In the genomic region with DNA sequence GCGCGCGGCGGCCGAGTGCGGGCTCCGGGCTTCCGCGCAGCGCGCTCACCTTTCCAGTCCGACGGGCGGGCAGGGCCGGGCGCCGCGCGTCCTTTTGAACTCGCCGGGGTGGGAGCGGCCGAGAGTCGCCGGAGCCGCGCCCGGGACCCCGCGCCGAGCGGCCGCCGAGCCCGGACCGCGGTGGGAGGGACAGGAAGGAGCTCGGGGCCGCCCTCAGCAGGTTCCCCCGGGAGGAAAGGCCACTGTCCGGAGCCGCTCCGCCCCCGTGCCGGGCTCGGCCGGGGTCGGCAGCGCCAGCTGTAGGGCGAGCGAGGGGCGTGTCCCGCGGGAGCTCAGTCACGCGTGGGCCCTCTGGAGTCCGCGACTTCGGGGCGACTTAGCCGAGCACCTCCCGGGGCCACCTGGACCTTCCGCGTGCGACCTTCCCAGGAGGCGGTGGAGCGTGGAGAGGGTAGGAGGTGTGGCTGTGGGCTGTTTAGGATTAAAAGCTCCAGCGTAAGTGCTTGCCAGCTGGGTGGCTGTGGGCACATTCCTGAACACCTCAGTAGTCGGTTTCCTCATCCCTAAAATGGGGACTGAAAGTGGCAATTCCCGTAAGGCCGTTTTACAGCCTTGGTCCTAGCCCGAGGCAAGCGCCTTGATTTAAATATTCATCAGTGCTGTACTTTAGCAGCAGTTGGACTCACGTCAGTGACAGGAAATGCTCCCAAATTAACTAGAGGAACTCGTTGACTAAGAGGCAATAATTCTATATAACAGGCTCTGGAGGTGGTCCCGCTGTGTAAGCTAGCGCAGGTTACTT, we compare ENCODE assay signal across 8 mouse cellular contexts. TPM values are rescaled to one million over a fixed set of nuclear protein-coding genes. Genes with fewer than 3 reads are reported as not detected.
DNase-seq lines count a peak whose midpoint lies in the region; ATAC-seq lines count a peak whose summit lies in the region.

A gene (minus strand): TSS at position 241 of the 802 bp plus-strand sequence.

- intact Hi-C loops in left cerebral cortex, postnatal 4 days (cut with DNase I): no loop called here

- under 1% methylated on average over 75 of the region's 77 CpGs for WGBS in liver, embryonic 13.5 days (ENCODE audit: insufficient replicate concordance)

- peak; percentile 47 for ATAC-seq in liver, embryonic 13.5 days (ENCODE audit: low read depth)

- H3K4me1 ChIP-seq in liver, embryonic 13.5 days (replicated peaks): peaks cover 38% of the 10 kb centered on the region

- H3K4me2 ChIP-seq in liver, embryonic 13.5 days: peak within 1 kb of the TSS; percentile 76

- H3K9ac ChIP-seq in liver, embryonic 13.5 days: peak within 1 kb of the TSS; percentile 59

- H3K9me3 ChIP-seq in liver, embryonic 13.5 days (replicated peaks): no peaks in the 10 kb centered on the region

- H3K4me3 ChIP-seq in liver, embryonic 13.5 days (replicated peaks): peak within 1 kb of the TSS; percentile 62

- peaks cover 60% of the 10 kb centered on the region for H3K27me3 ChIP-seq in liver, embryonic 13.5 days

- peak; percentile 41 to 46 for DNase-seq in B cell, adult 2 months
- DNase-seq in adrenal gland, adult 18-20 months (ENCODE audit: low spot score in 2 of 2): peak; percentile 58 to 67
- peak; percentile 58 for DNase-seq in forelimb bud, embryonic 11.5 days (ENCODE audit: low read depth, low spot score)
- peak; percentile 66 for DNase-seq in induced T-regulatory cell, adult 2 months (ENCODE audit: low read depth)
- no peak for DNase-seq in liver, embryonic 13.5 days
- peak; percentile 49 for DNase-seq in neural tube, embryonic 10.5 days (ENCODE audit: extremely low spot score, low spot score)
- DNase-seq in left cerebral cortex, postnatal 4 days: no peak
- no peak for DNase-seq in right cerebral cortex, postnatal 10 days (ENCODE audit: low spot score in 2 of 2)

- no peak within 1 kb of the TSS for H3K27ac ChIP-seq in liver, embryonic 13.5 days

- H3K36me3 ChIP-seq in liver, embryonic 13.5 days: peaks cover 7% of the 10 kb centered on the region; the same call in 1 of the 2 replicates

RNA-seq across cellular contexts. Expression of the gene that starts here (rescaled TPM):
- 10 to 100 TPM; 41.3 to 51.6 TPM for total RNA-seq in adrenal gland, adult 18-20 months (2021)
- polyA plus RNA-seq in liver, embryonic 13.5 days (2015; fragmentation: Nextera tagmentation; extraction: Ambion mirVana): 7.7 and 7.9 TPM in 2 replicates
- total RNA-seq in left cerebral cortex, postnatal 4 days (2021): 1 to 10 TPM; 2.4 to 3.2 TPM

Comparison
In these comparisons a context has a peak if more than half of its experiments do, and no peak if none do; other contexts are left out.
1. RNA of the gene that starts here (total RNA-seq): 41.3 to 51.6 TPM in adrenal gland, adult 18-20 months; 2.4 to 3.2 TPM in left cerebral cortex, postnatal 4 days; every median in the first group is over 10 times any median in the second.
2. DNase-seq: peak in B cell, adult 2 months (2 of 2), adrenal gland, adult 18-20 months (2 of 2), forelimb bud, embryonic 11.5 days (single experiment), induced T-regulatory cell, adult 2 months (single experiment) and neural tube, embryonic 10.5 days (single experiment); none in liver, embryonic 13.5 days (single experiment), left cerebral cortex, postnatal 4 days (single experiment) and right cerebral cortex, postnatal 10 days (0 of 2).